Mouse (Mus musculus) lung, embryonic 14.5 days (tissue): ENCODE data around the gene Arap1. TPM values are rescaled to one million over a fixed set of nuclear protein-coding genes. Genes with fewer than 3 reads are reported as not detected.
A peak's percentile ranks its signal among the peaks of the same experiment; 100 is the strongest.

Source experiments
- ATAC-seq: fragments of 200-750 bp; cut with Nextera tagmentation; 2 replicates; pipeline ENCODE4 v1.8.0; 2017; ENCODE audit warnings: mild to moderate bottlenecking, moderate TSS enrichment, moderate library complexity; ENCODE audit not compliant: insufficient read depth
- DNase-seq: peaks from one replicate; pipeline ENCODE4 v3.0.0-alpha.2; 2015
- H3K27ac ChIP-seq: fragments of 300-500 bp; sonication (generic); 2 replicates; pipeline ENCODE4 v1.5.1; 2014; ENCODE audit warnings: low read depth, mild to moderate bottlenecking, moderate library complexity
- H3K27me3 ChIP-seq: fragments of 300-500 bp; sonication (generic); 2 replicates; pipeline ENCODE4 v1.6.1; 2014; ENCODE audit warnings: low read length, control low read depth; ENCODE audit not compliant: insufficient read depth
- H3K36me3 ChIP-seq: fragments of 300-500 bp; sonication (generic); 2 replicates; pipeline ENCODE4 v1.6.1; 2014; ENCODE audit warnings: control low read depth; ENCODE audit not compliant: insufficient read depth
- H3K4me1 ChIP-seq: fragments of 300-500 bp; sonication (generic); 2 replicates; pipeline ENCODE4 v1.6.1; 2014; ENCODE audit warnings: antibody characterized with exemption, control low read depth; ENCODE audit not compliant: insufficient read depth
- H3K4me2 ChIP-seq: fragments of 300-500 bp; sonication (generic); 2 replicates; pipeline ENCODE4 v1.6.1; 2014; ENCODE audit warnings: mild to moderate bottlenecking
- H3K4me3 ChIP-seq: fragments of 300-500 bp; sonication (generic); 2 replicates; pipeline ENCODE4 v1.5.1; 2014; ENCODE audit warnings: low read depth, low read length
- H3K9ac ChIP-seq: fragments of 300-500 bp; sonication (generic); 2 replicates; pipeline ENCODE4 v1.6.1; 2014
- H3K9me3 ChIP-seq: fragments of 300-500 bp; sonication (generic); 2 replicates; pipeline ENCODE4 v1.6.1; 2016; ENCODE audit warnings: low read depth, low read length, control low read depth
- CTCF ChIP-seq: IDR thresholded peaks from 2 replicates; pipeline ENCODE4 v1.5.1; 2016; ENCODE audit warnings: antibody characterized with exemption, low read depth
- WGBS: fragments of 180-500 bp; shearing (Covaris S2); extraction: QIAGEN DNeasy Blood & Tissue Kit; methylation state at CpG from one replicate; pipeline ENCODE4 v1.1.7; 2014; 5-methylcytosine and 5-hydroxymethylcytosine counted together
- polyA plus RNA-seq: library from polyadenylated mRNA; unstranded; fragments of >200 nt; fragmentation: Nextera tagmentation; extraction: Ambion mirVana; gene quantifications from 2 replicates; pipeline ENCODE4 v1.2.1, GENCODE M21; 2014

The Arap1 gene
- polyA plus RNA-seq, 1 experiment from 2014 or later, result 122 TPM

DNA sequence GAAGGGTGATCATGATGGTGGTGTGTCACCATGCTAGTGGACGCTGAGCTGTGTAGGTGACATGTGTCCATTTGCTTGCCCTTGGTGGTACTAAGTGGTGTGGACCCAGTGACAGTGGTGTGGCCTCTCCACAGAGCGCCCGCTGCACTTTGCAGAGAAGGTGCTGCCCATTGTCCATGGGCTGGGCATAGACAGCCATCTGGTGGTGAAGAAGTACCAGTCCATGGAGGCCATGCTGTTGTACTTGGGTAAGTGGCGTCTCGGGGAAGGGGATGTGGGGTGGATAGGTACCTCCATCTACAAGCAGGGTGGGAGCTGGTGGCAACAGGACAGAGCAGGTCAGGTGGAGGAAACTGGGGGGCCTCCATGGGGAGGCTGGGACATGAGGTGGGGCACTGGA, 56.0 kb downstream of the Arap1 start:
- Histone ChIP-seq H3K27me3 (no peaks in the 10 kb centered on the region), H3K4me1 (no peaks in the 10 kb centered on the region), H3K4me3 (no peak overlapping the region), H3K36me3 (peaks cover 93% of the 10 kb centered on the region), H3K4me2 (no peak overlapping the region), H3K9ac (no peak overlapping the region), H3K27ac (no peak overlapping the region), H3K9me3 (no peaks in the 10 kb centered on the region)
- DNase-seq (no peak), ATAC-seq (no peak)
- WGBS, result over 99% methylated on average over 5 of the region's 5 CpGs
- TF ChIP-seq CTCF, result peak; percentile 49

DNA sequence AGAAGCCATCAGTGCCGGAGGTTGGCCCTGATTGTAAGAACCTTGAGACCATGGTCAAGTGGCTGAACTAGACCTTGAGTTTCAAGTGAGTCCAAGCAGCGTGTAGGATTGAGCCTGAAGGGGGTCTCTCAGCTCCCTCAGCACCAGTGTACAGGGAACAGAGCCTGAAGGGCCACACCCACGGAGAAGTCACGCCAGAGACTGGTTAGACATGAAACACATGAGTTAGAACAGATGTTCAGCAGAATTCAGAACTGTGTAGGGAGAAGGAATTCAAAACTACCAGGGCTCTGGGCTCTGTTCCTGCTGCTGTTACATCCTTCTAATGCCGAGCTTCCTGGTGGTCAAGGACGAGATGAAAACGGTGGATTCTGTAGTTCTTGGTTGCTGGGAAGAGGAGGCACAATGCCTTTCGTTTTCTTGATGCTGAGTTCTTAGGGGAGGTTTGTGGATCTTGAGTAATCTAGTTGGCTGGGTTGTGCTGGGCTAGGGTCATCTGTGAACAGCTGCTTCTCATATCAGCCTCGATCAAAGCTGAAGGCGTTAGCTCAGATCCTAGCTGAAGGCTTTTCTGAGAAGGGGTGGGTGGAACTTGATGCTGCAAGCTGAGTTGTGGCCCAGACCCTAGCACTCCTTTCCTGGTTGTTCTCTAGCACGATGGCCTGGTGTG, 62.5 kb downstream of the Arap1 start, which contains the start of gene Gm45837:
Gene Gm45837 (plus strand): TSS at position 620 of the 670 bp plus-strand sequence.
- ATAC-seq (no peak), DNase-seq (no peak)
- 58% methylated on average over 11 of the region's 11 CpGs for WGBS
- Histone ChIP-seq H3K4me3 (no peak within 1 kb of the TSS), H3K4me2 (no peak within 1 kb of the TSS), H3K4me1 (peaks cover 9% of the 10 kb centered on the region; the same call in 1 of the 2 replicates), H3K27ac (no peak within 1 kb of the TSS), H3K9ac (no peak within 1 kb of the TSS), H3K9me3 (no peaks in the 10 kb centered on the region), H3K27me3 (no peaks in the 10 kb centered on the region), H3K36me3 (peaks cover 81% of the 10 kb centered on the region)
- no peak for TF ChIP-seq CTCF

GRCm38 (mm10) chr7:101412796-101413195, 64.9 kb downstream of the Arap1 start:
- TF ChIP-seq CTCF, result peak; percentile 100
- no peaks in the 10 kb centered on the region for H3K27me3 ChIP-seq
- ATAC-seq, result peak; percentile 10; the same call in 1 of the 2 replicates
- no peak overlapping the region for H3K4me3 ChIP-seq
- H3K4me1 ChIP-seq, result peaks cover 15% of the 10 kb centered on the region; the same call in 1 of the 2 replicates
- DNase-seq, result peak; percentile 94
- H3K36me3 ChIP-seq, result peaks cover 60% of the 10 kb centered on the region
- no peak overlapping the region for H3K9ac ChIP-seq
- no peak overlapping the region for H3K4me2 ChIP-seq
- H3K27ac ChIP-seq, result no peak overlapping the region
- no peaks in the 10 kb centered on the region for H3K9me3 ChIP-seq

- Histone ChIP-seq H3K9me3 (no peaks in the 10 kb centered on the region), H3K27me3 (0 out of 2 replicates have a peak, but pooled peaks cover 5% of the 10 kb centered on the region), H3K4me2 (no peak overlapping the region), H3K36me3 (peaks cover 46% of the 10 kb centered on the region), H3K9ac (no peak overlapping the region), H3K27ac (peak overlapping the region; percentile 60; the same call in 1 of the 2 replicates), H3K4me1 (peaks cover 15% of the 10 kb centered on the region; the same call in 1 of the 2 replicates), H3K4me3 (no peak overlapping the region)
- 31% methylated on average over 4 of the region's 4 CpGs for WGBS
- ATAC-seq (no peak), DNase-seq (no peak)
- TF ChIP-seq CTCF, result no peak
Observed at GRCm38 (mm10) chr7:101414209-101414608, 66.3 kb downstream of the Arap1 start.

GRCm38 (mm10) chr7:101414661-101415511, 67.0 kb downstream of the Arap1 start:
- H3K4me3 ChIP-seq, result no peak overlapping the region
- 19% methylated on average over 6 of the region's 7 CpGs for WGBS
- H3K36me3 ChIP-seq, result peaks cover 42% of the 10 kb centered on the region
- ATAC-seq, result peak; percentile 38
- no peak for TF ChIP-seq CTCF
- peak; percentile 26 for DNase-seq
- peaks cover 15% of the 10 kb centered on the region; the same call in 1 of the 2 replicates for H3K4me1 ChIP-seq
- peak overlapping the region; percentile 60 for H3K27ac ChIP-seq
- H3K4me2 ChIP-seq, result no peak overlapping the region
- 0 out of 2 replicates have a peak, but pooled peaks cover 5% of the 10 kb centered on the region for H3K27me3 ChIP-seq
- no peaks in the 10 kb centered on the region for H3K9me3 ChIP-seq
- H3K9ac ChIP-seq, result 0 out of 2 replicates have a peak overlapping the region, but pooled peaks have one; percentile 13

GRCm38 (mm10) chr7:101415512-101416100, 67.7 kb downstream of the Arap1 start:
- ATAC-seq, result peak; percentile 7
- H3K36me3 ChIP-seq, result peaks cover 35% of the 10 kb centered on the region
- H3K9me3 ChIP-seq, result no peaks in the 10 kb centered on the region
- 0 out of 2 replicates have a peak, but pooled peaks cover 5% of the 10 kb centered on the region for H3K27me3 ChIP-seq
- H3K27ac ChIP-seq, result peak overlapping the region; percentile 51; the same call in 1 of the 2 replicates
- peaks cover 15% of the 10 kb centered on the region; the same call in 1 of the 2 replicates for H3K4me1 ChIP-seq
- H3K4me3 ChIP-seq, result no peak overlapping the region
- no peak overlapping the region for H3K4me2 ChIP-seq
- no peak overlapping the region for H3K9ac ChIP-seq
- peak; percentile 9 for DNase-seq
- no peak for TF ChIP-seq CTCF
- WGBS, result 35% methylated on average over 8 of the region's 8 CpGs
